Mouse (Mus musculus): ENCODE results near the gene Gnaz. TPM values are rescaled to one million over a fixed set of nuclear protein-coding genes. Genes with fewer than 3 reads are reported as not detected.

Gene Gnaz
- total and polyA plus RNA-seq, 3 experiments = 0.80 to 1.3 (median 1.0) TPM

DNA sequence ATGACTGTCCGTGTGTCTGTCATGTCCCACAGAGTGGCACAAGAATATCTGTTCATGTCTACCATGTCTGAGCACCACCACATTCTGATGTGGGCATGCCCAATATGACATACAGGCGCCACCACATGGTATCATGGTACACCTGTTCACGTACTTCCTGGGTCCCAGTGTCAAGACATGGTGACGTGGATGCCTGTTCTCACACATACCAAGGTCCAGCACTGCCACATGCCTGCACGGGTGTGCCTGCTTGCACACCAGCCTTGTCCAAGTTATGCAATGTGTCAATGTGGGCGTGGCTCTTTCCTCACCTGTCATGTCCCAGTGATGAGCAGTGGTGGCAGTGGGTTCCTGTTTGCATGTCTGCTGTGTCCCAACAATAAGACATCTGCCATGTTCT lies 34.5 kb upstream of the Gnaz start:
- Histone ChIP-seq H3K27me3 (ENCODE audit: control insufficient read depth, insufficient read depth, low read length) (no peaks in the 10 kb centered on the region; the same call in 1 of the 2 replicates), H3K4me1 (ENCODE audit: control insufficient read depth, insufficient read depth, low read length) (no peaks in the 10 kb centered on the region), H3K79me2 (replicated peaks; ENCODE audit: control insufficient read depth, insufficient read depth, low read length) (no peaks in the 10 kb centered on the region), H3K9ac (ENCODE audit: low read depth, low read length) (no peak overlapping the region), H3K27ac (no peak overlapping the region), H3K36me3 (ENCODE audit: control insufficient read depth, insufficient read depth, low read length) (no peaks in the 10 kb centered on the region), H3K4me3 (no peak overlapping the region)
- intact Hi-C loops (cut with DNase I) = no loop called here
- DNase-seq = peak; percentile 1 to 4
- TF ChIP-seq EP300 (IDR thresholded peaks at IDR 0.05; ENCODE audit: insufficient read depth, low read depth, low read length) = no peak
- TF ChIP-seq CTCF (IDR thresholded peaks at IDR 0.05) = no peak
- no peak for TF ChIP-seq POLR2A (IDR thresholded peaks at IDR 0.05; ENCODE audit: insufficient read depth, low read depth, low read length)
- WGBS = 70% methylated on average over 6 of the region's 6 CpGs

- Histone ChIP-seq H3K36me3 (ENCODE audit: control insufficient read depth, insufficient read depth, low read length) (no peaks in the 10 kb centered on the region), H3K27me3 (ENCODE audit: control insufficient read depth, insufficient read depth, low read length) (no peaks in the 10 kb centered on the region; the same call in 1 of the 2 replicates), H3K27ac (no peak overlapping the region), H3K4me3 (no peak overlapping the region), H3K79me2 (replicated peaks; ENCODE audit: control insufficient read depth, insufficient read depth, low read length) (no peaks in the 10 kb centered on the region), H3K4me1 (ENCODE audit: control insufficient read depth, insufficient read depth, low read length) (no peaks in the 10 kb centered on the region), H3K9ac (ENCODE audit: low read depth, low read length) (no peak overlapping the region)
- DNase-seq = peak in 1 of 2 experiments; percentile 7
- intact Hi-C loops (cut with DNase I) = loop anchor here (2.0 kb wide), 1 partner anchor 217 kb away; no protein-coding TSS in a partner anchor
- TF ChIP-seq POLR2A (IDR thresholded peaks at IDR 0.05; ENCODE audit: insufficient read depth, low read depth, low read length) = no peak
- no peak for TF ChIP-seq EP300 (IDR thresholded peaks at IDR 0.05; ENCODE audit: insufficient read depth, low read depth, low read length)
- no peak for TF ChIP-seq CTCF (IDR thresholded peaks at IDR 0.05)
- 82% methylated on average over 19 of the region's 19 CpGs for WGBS
These were observed 33.3 kb upstream of the Gnaz start for GRCm38 (mm10) chr10:74933548-74934190.

DNA sequence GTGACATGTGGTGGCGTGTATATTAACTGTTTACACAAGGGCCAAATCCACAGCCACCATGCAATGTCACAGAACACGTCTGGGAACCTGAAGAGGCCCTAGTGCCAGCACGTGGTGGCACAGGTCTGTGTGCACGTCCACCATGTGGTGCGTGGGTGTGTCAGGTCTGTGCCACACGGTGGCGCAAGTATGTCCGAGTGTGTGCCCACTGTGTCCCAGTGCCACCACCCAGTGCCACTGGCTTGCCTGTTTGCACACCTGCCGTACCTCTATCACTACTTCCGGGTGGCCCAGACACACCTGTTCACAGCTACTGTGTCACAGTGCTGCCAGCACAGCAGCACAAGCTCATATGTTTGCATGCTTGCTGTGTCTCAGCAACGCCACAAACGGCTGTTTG lies 32.5 kb upstream of the Gnaz start:
- H3K27ac ChIP-seq = no peak overlapping the region
- H3K36me3 ChIP-seq (ENCODE audit: control insufficient read depth, insufficient read depth, low read length) = no peaks in the 10 kb centered on the region
- H3K79me2 ChIP-seq (replicated peaks; ENCODE audit: control insufficient read depth, insufficient read depth, low read length) = no peaks in the 10 kb centered on the region
- WGBS = 76% methylated on average over 12 of the region's 12 CpGs
- intact Hi-C loops (cut with DNase I) = loop anchor here (2.0 kb wide), 1 partner anchor 216 kb away; no protein-coding TSS in a partner anchor
- no peaks in the 10 kb centered on the region; the same call in 1 of the 2 replicates for H3K27me3 ChIP-seq (ENCODE audit: control insufficient read depth, insufficient read depth, low read length)
- TF ChIP-seq EP300 (IDR thresholded peaks at IDR 0.05; ENCODE audit: insufficient read depth, low read depth, low read length) (no peak), POLR2A (IDR thresholded peaks at IDR 0.05; ENCODE audit: insufficient read depth, low read depth, low read length) (no peak), CTCF (IDR thresholded peaks at IDR 0.05) (no peak)
- no peak for DNase-seq
- H3K9ac ChIP-seq (ENCODE audit: low read depth, low read length) = no peak overlapping the region
- H3K4me3 ChIP-seq = no peak overlapping the region
- no peaks in the 10 kb centered on the region for H3K4me1 ChIP-seq (ENCODE audit: control insufficient read depth, insufficient read depth, low read length)

- no peak overlapping the region for H3K9ac ChIP-seq (ENCODE audit: low read depth, low read length)
- H3K36me3 ChIP-seq (ENCODE audit: control insufficient read depth, insufficient read depth, low read length) = no peaks in the 10 kb centered on the region
- DNase-seq = peak in 1 of 2 experiments; percentile 17
- H3K4me3 ChIP-seq = no peak overlapping the region
- no peaks in the 10 kb centered on the region for H3K79me2 ChIP-seq (replicated peaks; ENCODE audit: control insufficient read depth, insufficient read depth, low read length)
- intact Hi-C loops (cut with DNase I) = loop anchor here (2.0 kb wide), 1 partner anchor 216 kb away; no protein-coding TSS in a partner anchor
- peak; percentile 37 for TF ChIP-seq CTCF (IDR thresholded peaks at IDR 0.05)
- no peak for TF ChIP-seq POLR2A (IDR thresholded peaks at IDR 0.05; ENCODE audit: insufficient read depth, low read depth, low read length)
- no peak for TF ChIP-seq EP300 (IDR thresholded peaks at IDR 0.05; ENCODE audit: insufficient read depth, low read depth, low read length)
- H3K4me1 ChIP-seq (ENCODE audit: control insufficient read depth, insufficient read depth, low read length) = no peaks in the 10 kb centered on the region
- no peaks in the 10 kb centered on the region; the same call in 1 of the 2 replicates for H3K27me3 ChIP-seq (ENCODE audit: control insufficient read depth, insufficient read depth, low read length)
- no peak overlapping the region for H3K27ac ChIP-seq
- WGBS = 28% methylated on average over 6 of the region's 6 CpGs
These were observed 32.0 kb upstream of the Gnaz start for GRCm38 (mm10) chr10:74935016-74935415.

DNA sequence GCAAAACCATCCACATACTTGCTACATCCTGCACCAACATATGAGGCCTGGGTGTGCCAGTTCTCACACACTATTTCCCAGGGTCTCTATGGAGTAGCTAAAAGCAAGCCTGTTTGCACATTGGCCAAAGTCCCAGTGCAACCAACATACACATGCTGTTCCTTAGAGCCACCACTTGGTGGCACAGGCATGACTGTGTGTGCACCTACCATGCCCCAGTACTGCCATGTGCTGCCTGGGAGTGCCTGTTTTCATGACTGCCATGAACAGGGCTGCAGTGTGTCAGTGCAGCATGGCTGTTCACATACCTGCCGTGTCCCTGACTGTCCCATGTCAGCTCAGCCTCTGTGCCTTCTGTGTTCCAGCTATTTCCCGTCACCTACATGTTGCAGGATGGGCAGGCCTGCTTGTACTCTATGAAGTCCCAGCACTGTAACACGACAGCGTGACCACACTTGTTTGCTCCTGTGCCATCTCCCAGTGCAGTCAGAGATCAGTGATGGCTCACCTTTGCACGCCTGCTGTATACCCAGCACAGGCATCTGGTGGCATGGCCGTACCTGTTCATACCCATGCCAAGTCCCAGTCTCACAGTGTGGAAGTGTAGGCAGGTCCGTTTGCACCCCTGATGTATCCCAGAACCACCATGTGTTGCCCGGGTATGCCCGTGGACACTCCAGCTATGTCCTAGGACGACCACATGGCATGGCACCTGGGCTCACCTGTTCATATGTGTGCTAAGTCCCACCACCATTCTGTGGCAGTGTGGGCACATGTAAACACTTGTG lies 29.8 kb upstream of the Gnaz start:
- H3K79me2 ChIP-seq (replicated peaks; ENCODE audit: control insufficient read depth, insufficient read depth, low read length) = no peaks in the 10 kb centered on the region
- H3K27me3 ChIP-seq (ENCODE audit: control insufficient read depth, insufficient read depth, low read length) = no peaks in the 10 kb centered on the region; the same call in 1 of the 2 replicates
- peak in 1 of 2 experiments; percentile 14 for DNase-seq
- peak; percentile 65 for TF ChIP-seq CTCF (IDR thresholded peaks at IDR 0.05)
- no peak for TF ChIP-seq EP300 (IDR thresholded peaks at IDR 0.05; ENCODE audit: insufficient read depth, low read depth, low read length)
- intact Hi-C loops (cut with DNase I) = loop anchor here (2.0 kb wide), 1 partner anchor 84 kb away; no protein-coding TSS in a partner anchor
- H3K4me3 ChIP-seq = no peak overlapping the region
- H3K36me3 ChIP-seq (ENCODE audit: control insufficient read depth, insufficient read depth, low read length) = no peaks in the 10 kb centered on the region
- no peak overlapping the region for H3K27ac ChIP-seq
- no peak overlapping the region for H3K9ac ChIP-seq (ENCODE audit: low read depth, low read length)
- H3K4me1 ChIP-seq (ENCODE audit: control insufficient read depth, insufficient read depth, low read length) = no peaks in the 10 kb centered on the region
- 73% methylated on average over 10 of the region's 10 CpGs for WGBS

All from heart, adult 2 months (tissue).